Mouse (Mus musculus) stomach, postnatal 0 days (tissue): Measurements from ENCODE around the gene Gm49318. TPM values are rescaled to one million over a fixed set of nuclear protein-coding genes. Genes with fewer than 3 reads are reported as not detected.
A peak's percentile ranks its signal among the peaks of the same experiment; 100 is the strongest.

Source experiments
- ATAC-seq: fragments of 200-750 bp; cut with Nextera tagmentation; 2 replicates; pipeline ENCODE4 v1.8.0; 2017; ENCODE audit not compliant: low FRiP score, low TSS enrichment
- DNase-seq: peaks from one replicate; pipeline ENCODE4 v3.0.0-alpha.2; 2016; ENCODE audit warnings: low spot score
- H3K27ac ChIP-seq: fragments of 300-500 bp; sonication (generic); replicated peaks from 2 replicates; pipeline ENCODE4 v1.5.1; 2014; ENCODE audit warnings: mild to moderate bottlenecking, control low read depth
- H3K27me3 ChIP-seq: fragments of 300-500 bp; sonication (generic); 2 replicates; pipeline ENCODE4 v1.6.1; 2014; ENCODE audit warnings: low read length; ENCODE audit not compliant: control insufficient read depth, insufficient read depth
- H3K36me3 ChIP-seq: fragments of 300-500 bp; sonication (generic); 2 replicates; pipeline ENCODE4 v1.6.1; 2014; ENCODE audit warnings: low read length, mixed read lengths; ENCODE audit not compliant: control insufficient read depth, insufficient read depth
- H3K4me1 ChIP-seq: fragments of 300-500 bp; sonication (generic); replicated peaks from 2 replicates; pipeline ENCODE4 v1.6.1; 2014; ENCODE audit warnings: antibody characterized with exemption; ENCODE audit not compliant: control insufficient read depth, insufficient read depth
- H3K4me2 ChIP-seq: fragments of 300-500 bp; sonication (generic); replicated peaks from 2 replicates; pipeline ENCODE4 v1.6.1; 2014; ENCODE audit warnings: low read depth, mild to moderate bottlenecking, control low read depth, moderate library complexity
- H3K4me3 ChIP-seq: fragments of 300-500 bp; sonication (generic); 2 replicates; pipeline ENCODE4 v1.5.1; 2014; ENCODE audit warnings: low read depth, low read length, control low read depth
- H3K9ac ChIP-seq: fragments of 300-500 bp; sonication (generic); 2 replicates; pipeline ENCODE4 v1.6.1; 2014; ENCODE audit warnings: mild to moderate bottlenecking, low read length, control low read depth, mixed read lengths
- H3K9me3 ChIP-seq: fragments of 300-500 bp; sonication (generic); 2 replicates; pipeline ENCODE4 v1.6.1; 2016; ENCODE audit warnings: low read length; ENCODE audit not compliant: control insufficient read depth
- CTCF ChIP-seq: IDR thresholded peaks from 2 replicates; pipeline ENCODE4 v1.5.1; 2016; ENCODE audit warnings: antibody characterized with exemption, low read depth, mild to moderate bottlenecking, moderate library complexity
- EP300 ChIP-seq: optimal IDR thresholded peaks from 2 replicates; pipeline ENCODE3; 2016; ENCODE audit warnings: antibody characterized with exemption
- WGBS: fragments of 180-500 bp; shearing (Covaris S2); extraction: QIAGEN DNeasy Blood & Tissue Kit; methylation state at CpG from one replicate; pipeline ENCODE4 v1.1.7; 2014; 5-methylcytosine and 5-hydroxymethylcytosine counted together
- polyA plus RNA-seq: library from polyadenylated mRNA; unstranded; fragments of >200 nt; fragmentation: Nextera tagmentation; extraction: Ambion mirVana; gene quantifications from 2 replicates; pipeline ENCODE4 v1.2.1, GENCODE M21; 2015

Gm49318 gene
- not detected in 2 replicates for polyA plus RNA-seq

GRCm38 (mm10) chr9:22070791-22071573, at the start of gene Gm49318, which contains the start of gene Zfp653:
TSS of gene Gm49318 (minus strand) at chr9:22071259.
TSS of gene Zfp653 (minus strand) at chr9:22071376.
- Histone ChIP-seq H3K36me3 (peaks cover 9% of the 10 kb centered on the region), H3K9me3 (no peaks in the 10 kb centered on the region), H3K27ac (peak within 1 kb of the TSS; percentile 99), H3K4me2 (peak within 1 kb of the TSS; percentile 58), H3K27me3 (no peaks in the 10 kb centered on the region), H3K9ac (peak within 1 kb of the TSS; percentile 94), H3K4me3 (peak within 1 kb of the TSS; percentile 86), H3K4me1 (no peaks in the 10 kb centered on the region)
- TF ChIP-seq CTCF = peak; percentile 59
- TF ChIP-seq EP300 = no peak
- DNase-seq (peak; percentile 99), ATAC-seq (peak; percentile 98)
- under 1% methylated on average over 57 of the region's 87 CpGs for WGBS

- ATAC-seq (no peak), DNase-seq (no peak)
- TF ChIP-seq EP300 (no peak), CTCF (no peak)
- Histone ChIP-seq H3K4me3 (no peak overlapping the region), H3K9ac (no peak overlapping the region), H3K27ac (no peak overlapping the region), H3K27me3 (no peaks in the 10 kb centered on the region), H3K9me3 (no peaks in the 10 kb centered on the region), H3K36me3 (no peaks in the 10 kb centered on the region), H3K4me1 (no peaks in the 10 kb centered on the region), H3K4me2 (no peak overlapping the region)
- WGBS = 90% methylated on average over 4 of the region's 4 CpGs
These were observed 48.5 kb upstream of the Gm49318 start for GRCm38 (mm10) chr9:22119543-22119942.

- DNase-seq (peak; percentile 70), ATAC-seq (peak; percentile 10; the same call in 1 of the 2 replicates)
- no peaks in the 10 kb centered on the region for H3K9me3 ChIP-seq
- H3K4me2 ChIP-seq = peak overlapping the region; percentile 86
- no peak overlapping the region for H3K9ac ChIP-seq
- H3K4me1 ChIP-seq = no peaks in the 10 kb centered on the region
- peaks cover 4% of the 10 kb centered on the region; the same call in 1 of the 2 replicates for H3K36me3 ChIP-seq
- H3K4me3 ChIP-seq = peak overlapping the region; percentile 84; the same call in 1 of the 2 replicates
- H3K27me3 ChIP-seq = no peaks in the 10 kb centered on the region
- TF ChIP-seq CTCF = peak; percentile 86
- TF ChIP-seq EP300 = no peak
- 44% methylated on average over 10 of the region's 10 CpGs for WGBS
- no peak overlapping the region; the same call in 1 of the 2 replicates for H3K27ac ChIP-seq
These were observed 46.8 kb upstream of the Gm49318 start for GRCm38 (mm10) chr9:22117754-22118456.

GRCm38 (mm10) chr9:22116740-22117426, 45.8 kb upstream of the Gm49318 start, which contains the start of gene Elof1:
TSS of gene Elof1 (minus strand) at chr9:22117172.
- Histone ChIP-seq H3K27me3 (no peaks in the 10 kb centered on the region), H3K9ac (peak within 1 kb of the TSS; percentile 88), H3K36me3 (peaks cover 5% of the 10 kb centered on the region; the same call in 1 of the 2 replicates), H3K4me3 (peak within 1 kb of the TSS; percentile 84), H3K9me3 (no peaks in the 10 kb centered on the region), H3K4me2 (peak within 1 kb of the TSS; percentile 86), H3K27ac (peak within 1 kb of the TSS; percentile 80), H3K4me1 (no peaks in the 10 kb centered on the region)
- DNase-seq (peak; percentile 94), ATAC-seq (peak; percentile 92)
- under 1% methylated on average over 51 of the region's 52 CpGs for WGBS
- peak; percentile 1; the same call in 1 of the 2 replicates for TF ChIP-seq CTCF
- TF ChIP-seq EP300 = no peak

GRCm38 (mm10) chr9:22116086-22116485, 45.0 kb upstream of the Gm49318 start:
- no peaks in the 10 kb centered on the region for H3K9me3 ChIP-seq

More at GRCm38 (mm10) chr9:22116086-22116485, 45.0 kb upstream of the Gm49318 start:
- Histone ChIP-seq H3K9ac (peak overlapping the region; percentile 88), H3K27me3 (no peaks in the 10 kb centered on the region), H3K4me2 (peak overlapping the region; percentile 86), H3K4me3 (peak overlapping the region; percentile 84), H3K36me3 (peaks cover 6% of the 10 kb centered on the region; the same call in 1 of the 2 replicates), H3K4me1 (no peaks in the 10 kb centered on the region), H3K27ac (0 out of 2 replicates have a peak overlapping the region, but pooled peaks have one; percentile 80)
- DNase-seq = peak; percentile 51
- 10% methylated on average over 15 of the region's 15 CpGs for WGBS
- ATAC-seq = no peak
- no peak for TF ChIP-seq EP300
